Mouse (Mus musculus) small intestine, adult 2 months (tissue): ENCODE measurements around the gene Tmem120a.

Source experiments
- CTCF ChIP-seq: fragments of 200-500 bp; IDR thresholded peaks from 2 replicates; pipeline ENCODE4 v1.5.1; 2012; ENCODE audit warnings: low read depth, mild to moderate bottlenecking, control low read depth, inconsistent platforms, low read length, moderate library complexity, mixed read lengths; ENCODE audit not compliant: insufficient replicate concordance, insufficient read length; ENCODE audit errors: extremely low read depth
- POLR2A ChIP-seq: fragments of 200-500 bp; IDR thresholded peaks from 2 replicates; pipeline ENCODE4 v1.6.1; 2012; ENCODE audit warnings: low read depth, mild to moderate bottlenecking, control low read depth, inconsistent platforms, low read length, moderate library complexity

DNA sequence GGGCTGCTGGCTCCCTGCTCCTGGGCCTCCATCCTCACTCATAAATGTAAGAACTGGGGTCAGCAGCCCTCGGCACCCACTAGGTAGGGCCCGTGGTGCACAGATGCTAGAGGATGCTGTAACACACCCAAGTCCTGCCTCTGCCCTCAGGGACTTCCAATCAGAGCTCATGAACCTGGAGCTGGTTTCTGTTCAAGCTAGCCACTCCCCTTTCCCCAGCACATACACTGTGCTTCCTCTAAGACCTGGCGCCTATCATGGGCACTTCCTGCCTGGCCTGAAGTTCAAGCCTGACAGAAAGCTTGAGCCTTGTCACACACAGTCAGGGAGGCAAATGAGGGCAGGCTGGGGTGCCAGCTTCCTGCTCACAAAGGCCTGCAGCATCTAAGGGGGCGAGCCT lies 11.2 kb downstream of the Tmem120a start:
- no peak for TF ChIP-seq CTCF
- no peak for TF ChIP-seq POLR2A
